In the genomic region with DNA sequence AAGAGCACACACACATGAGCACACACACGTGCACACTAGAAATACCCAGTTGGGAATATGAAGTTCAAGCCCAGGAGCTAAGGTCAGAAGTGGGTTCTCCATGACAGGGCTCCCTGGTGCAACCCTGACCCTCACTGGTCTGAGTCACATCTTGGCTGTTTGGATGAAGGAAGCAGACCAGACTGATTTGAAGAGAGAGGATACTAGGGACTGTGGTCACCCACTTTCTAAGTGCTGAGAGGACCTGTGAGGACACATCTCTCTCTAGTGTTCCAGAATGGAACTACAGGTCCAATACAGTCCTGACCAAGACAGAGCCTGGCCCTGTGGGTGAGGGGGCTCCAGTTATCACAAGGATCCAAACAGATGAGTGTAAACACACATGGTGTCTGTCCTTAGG, we compare ENCODE assay signal across 17 mouse cellular contexts. TPM values are rescaled to one million over a fixed set of nuclear protein-coding genes. Genes with fewer than 3 reads are reported as not detected.
DNase-seq lines count a peak whose midpoint lies in the region; ATAC-seq and TF ChIP-seq lines count a peak whose summit lies in the region.
"Had no signal": no experiment of that assay in that cellular context is flagged by ENCODE, and none has a peak within 500 bp of the region (broad histone marks: within the 10 kb centered on the region; RNA-seq: fewer than 3 reads in every experiment).

No protein-coding gene starts in this region.

- no peak overlapping the region for H3K4me2 ChIP-seq in stomach, postnatal 0 days (replicated peaks; ENCODE audit: low read depth)
- H3K4me2 ChIP-seq: heart, embryonic 15.5 days; hindbrain, embryonic 15.5 days; liver, embryonic 12.5 days; midbrain, embryonic 15.5 days; neural tube, embryonic 12.5 days had no signal

- no peaks in the 10 kb centered on the region for H3K9me3 ChIP-seq in stomach, postnatal 0 days (ENCODE audit: control insufficient read depth, low read length)
- H3K9me3 ChIP-seq: embryonic facial prominence, embryonic 10.5 days; heart, embryonic 15.5 days; hindbrain, embryonic 15.5 days; liver, embryonic 12.5 days; midbrain, embryonic 15.5 days; neural tube, embryonic 12.5 days had no signal

- ATAC-seq in stomach, postnatal 0 days (ENCODE audit: low FRiP score, low TSS enrichment) = no peak
- ATAC-seq: liver, embryonic 12.5 days; midbrain, embryonic 15.5 days had no signal

- no peak overlapping the region for H3K9ac ChIP-seq in stomach, postnatal 0 days (ENCODE audit: low read length)
- H3K9ac ChIP-seq: heart, embryonic 15.5 days; hindbrain, embryonic 15.5 days; liver, embryonic 12.5 days; midbrain, embryonic 15.5 days had no signal

- peak; percentile 68 for TF ChIP-seq CTCF in layer of hippocampus, adult 2 months (conservative IDR thresholded peaks at IDR 0.05)
- 0 out of 2 replicates have a peak, but pooled peaks have one; percentile 6 for TF ChIP-seq CTCF in testis, adult 2 months (IDR thresholded peaks at IDR 0.05; ENCODE audit: control insufficient read depth, insufficient read depth, insufficient replicate concordance, low read depth, low read length)
- TF ChIP-seq CTCF in stomach, postnatal 0 days (IDR thresholded peaks at IDR 0.05; ENCODE audit: low read depth) = peak; percentile 70

- H3K36me3 ChIP-seq in testis, adult 2 months (ENCODE audit: control insufficient read depth, insufficient read depth, low read length) = no peaks in the 10 kb centered on the region; the same call in none of the 2 replicates
- no peaks in the 10 kb centered on the region for H3K36me3 ChIP-seq in stomach, postnatal 0 days (ENCODE audit: control insufficient read depth, insufficient read depth, low read length)
- H3K36me3 ChIP-seq: hindbrain, embryonic 15.5 days; midbrain, embryonic 15.5 days had no signal

- no peak for TF ChIP-seq EP300 in stomach, postnatal 0 days (optimal IDR thresholded peaks at IDR 0.05)

- no peak overlapping the region for H3K27ac ChIP-seq in layer of hippocampus, adult 2 months
- no peak overlapping the region for H3K27ac ChIP-seq in testis, adult 2 months (ENCODE audit: control insufficient read depth, insufficient read depth, low read depth, low read length)
- H3K27ac ChIP-seq in stomach, postnatal 0 days (replicated peaks) = no peak overlapping the region
- H3K27ac ChIP-seq: embryonic facial prominence, embryonic 10.5 days; heart, embryonic 15.5 days; liver, embryonic 12.5 days; midbrain, embryonic 15.5 days; neural tube, embryonic 12.5 days had no signal

- TF ChIP-seq POLR2A in testis, adult 2 months (IDR thresholded peaks at IDR 0.05; ENCODE audit: control insufficient read depth, low read depth, low read length) = no peak

- peaks cover 7% of the 10 kb centered on the region for H3K4me1 ChIP-seq in testis, adult 2 months (ENCODE audit: control insufficient read depth, insufficient read depth, low read length)
- peaks cover 3% of the 10 kb centered on the region; the same call in 1 of the 2 replicates for H3K4me1 ChIP-seq in stomach, postnatal 0 days (replicated peaks; ENCODE audit: control insufficient read depth, insufficient read depth)

- peak; percentile 58 for DNase-seq in adrenal gland, adult 8-10 months
- no peak for DNase-seq in adrenal gland, postnatal 4 days (ENCODE audit: low spot score in 2 of 2)
- no peak for DNase-seq in layer of hippocampus, adult 2 months (ENCODE audit: low spot score in 2 of 2)
- no peak for DNase-seq in layer of hippocampus, postnatal 14 days (ENCODE audit: low spot score in 2 of 2)
- DNase-seq in testis, postnatal 14 days (ENCODE audit: low spot score) = no peak
- DNase-seq in stomach, postnatal 0 days (ENCODE audit: low spot score) = no peak
- no peak for DNase-seq in ovary, adult 18-20 months (ENCODE audit: low spot score)
- DNase-seq: cerebellum, adult 11 months; kidney, adult 8-10 months; thymus, adult 18-20 months had no signal

- H3K4me3 ChIP-seq in layer of hippocampus, adult 2 months = no peak overlapping the region
- no peak overlapping the region for H3K4me3 ChIP-seq in testis, adult 2 months (ENCODE audit: control insufficient read depth, low read depth, low read length)
- no peak overlapping the region for H3K4me3 ChIP-seq in stomach, postnatal 0 days (ENCODE audit: low read depth, low read length)
- H3K4me3 ChIP-seq: embryonic facial prominence, embryonic 10.5 days; heart, embryonic 15.5 days; hindbrain, embryonic 15.5 days; liver, embryonic 12.5 days; midbrain, embryonic 15.5 days; neural tube, embryonic 12.5 days had no signal

- 73% methylated on average over 1 of the region's 1 CpGs for WGBS in stomach, postnatal 0 days

- no peaks in the 10 kb centered on the region for H3K27me3 ChIP-seq in testis, adult 2 months (ENCODE audit: control insufficient read depth, insufficient read depth, low read length)
- no peaks in the 10 kb centered on the region for H3K27me3 ChIP-seq in stomach, postnatal 0 days (ENCODE audit: control insufficient read depth, insufficient read depth, low read length)
- H3K27me3 ChIP-seq: heart, embryonic 15.5 days; hindbrain, embryonic 15.5 days; midbrain, embryonic 15.5 days; neural tube, embryonic 12.5 days had no signal

RNA-seq across cellular contexts. Expression of gene Rfx2, which starts 25.0 kb away (rescaled TPM):
- total RNA-seq in adrenal gland, adult 8-10 months (2022) = 1 to 10 TPM; 5.5 to 9.5 (median 6.8) TPM
- 1 to 10 TPM; 7.4 to 7.6 TPM for total RNA-seq in adrenal gland, postnatal 4 days (2021)
- total RNA-seq in layer of hippocampus, adult 2 months (2021) = 1 to 10 TPM; 5.4 to 6.4 TPM
- total RNA-seq in layer of hippocampus, postnatal 14 days (2021) = 1 to 10 TPM; 3.0 to 4.2 TPM
- 312 and 332 TPM in 2 replicates for polyA plus RNA-seq in testis, adult 2 months (2012; rRNA removed)
- 3.2 and 3.3 TPM in 2 replicates for polyA plus RNA-seq in stomach, postnatal 0 days (2015; fragmentation: Nextera tagmentation; extraction: Ambion mirVana)

RNA-seq across cellular contexts. Expression of gene Prr22, which starts 35.7 kb away (rescaled TPM):
- 1 to 10 TPM in 1 of 4 experiments, under 1 TPM in 3; 0.28 to 1.4 (median 0.53) TPM for total RNA-seq in adrenal gland, adult 8-10 months (2022)
- total RNA-seq in adrenal gland, postnatal 4 days (2021) = under 1 TPM; 0.76 to 0.90 TPM
- total RNA-seq in layer of hippocampus, adult 2 months (2021) = 1 to 10 TPM in 1 of 2 experiments, under 1 TPM in 1; 0.79 to 1.9 TPM
- total RNA-seq in layer of hippocampus, postnatal 14 days (2021) = under 1 TPM; 0.35 to 0.57 TPM
- polyA plus RNA-seq in testis, adult 2 months (2012; rRNA removed) = 158 and 194 TPM in 2 replicates
- 0.38 and 0.65 TPM in 2 replicates for polyA plus RNA-seq in stomach, postnatal 0 days (2015; fragmentation: Nextera tagmentation; extraction: Ambion mirVana)

RNA-seq across cellular contexts. Expression of gene Dus3l, which starts 41.2 kb away (rescaled TPM):
- 10 to 100 TPM; 37.4 to 58.6 (median 47.0) TPM for total RNA-seq in adrenal gland, adult 8-10 months (2022)
- 10 to 100 TPM; 53.0 to 56.2 TPM for total RNA-seq in adrenal gland, postnatal 4 days (2021)
- 10 to 100 TPM; 73.9 to 74.4 TPM for total RNA-seq in layer of hippocampus, adult 2 months (2021)
- 10 to 100 TPM; 60.9 to 66.3 TPM for total RNA-seq in layer of hippocampus, postnatal 14 days (2021)
- 29.7 and 31.3 TPM in 2 replicates for polyA plus RNA-seq in testis, adult 2 months (2012; rRNA removed)
- polyA plus RNA-seq in stomach, postnatal 0 days (2015; fragmentation: Nextera tagmentation; extraction: Ambion mirVana) = 22.9 and 24.4 TPM in 2 replicates

RNA-seq across cellular contexts. Expression of gene Nrtn, which starts 48.5 kb away (rescaled TPM):
- total RNA-seq in adrenal gland, adult 8-10 months (2022) = 1 to 10 TPM; 3.6 to 5.6 (median 4.9) TPM
- total RNA-seq in adrenal gland, postnatal 4 days (2021) = 1 to 10 TPM; 4.1 to 5.2 TPM
- 1 to 10 TPM; 2.5 to 3.3 TPM for total RNA-seq in layer of hippocampus, adult 2 months (2021)
- 1 to 10 TPM; 2.1 to 3.0 TPM for total RNA-seq in layer of hippocampus, postnatal 14 days (2021)
- polyA plus RNA-seq in testis, adult 2 months (2012; rRNA removed) = 7.8 and 9.2 TPM in 2 replicates
- polyA plus RNA-seq in stomach, postnatal 0 days (2015; fragmentation: Nextera tagmentation; extraction: Ambion mirVana) = 32.4 and 37.9 TPM in 2 replicates

Comparison
In these comparisons a context has a peak if more than half of its experiments do, and no peak if none do; other contexts are left out.
1. CTCF ChIP-seq: peak in every context shown above with its lines; median percentile 70 in stomach, postnatal 0 days; 68 in layer of hippocampus, adult 2 months; 6 in testis, adult 2 months.